Mouse (Mus musculus): Measurements from ENCODE around the gene Cmtm1. TPM values are rescaled to one million over a fixed set of nuclear protein-coding genes. Genes with fewer than 3 reads are reported as not detected.
"Not testable (repeated sequence)": the region's sequence is repeated elsewhere in the genome, so short reads cannot be mapped to it uniquely, and the experiment has no call there.

Gene Cmtm1
- polyA plus RNA-seq, 1 experiment: not detected

DNA sequence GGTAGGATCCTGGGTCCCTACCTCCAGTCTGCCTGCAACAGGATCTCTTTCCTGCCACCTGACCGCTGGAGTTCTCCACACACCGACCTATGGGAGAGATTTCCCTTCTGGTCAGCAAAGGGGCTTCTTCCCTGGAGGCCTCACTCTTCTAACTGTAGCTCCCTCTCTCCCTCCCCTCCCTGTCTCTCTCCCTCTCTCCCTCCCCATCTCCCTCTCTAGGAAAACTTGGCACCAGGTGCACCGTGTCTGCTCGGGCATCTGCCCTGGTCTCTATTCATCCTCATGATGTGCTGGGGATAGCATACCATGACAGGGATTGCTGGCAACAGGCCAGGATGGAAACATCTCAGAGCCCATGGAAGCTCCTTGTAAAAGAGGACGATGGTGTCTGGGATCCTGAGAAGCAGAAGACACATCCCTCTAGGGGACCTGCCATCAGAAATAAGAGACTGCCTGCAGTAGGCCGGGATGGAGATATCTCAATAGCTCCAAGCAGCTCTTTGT is 41.0 kb downstream of the Cmtm1 start:
- TF ChIP-seq POLR2A (IDR thresholded peaks at IDR 0.05; ENCODE audit: low read depth, low read length) (no peak), CTCF (IDR thresholded peaks at IDR 0.05; ENCODE audit: borderline replicate concordance, insufficient read depth, low read length) (no peak)
- Histone ChIP-seq H3K27ac (ENCODE audit: insufficient read depth, low read length) (no peak overlapping the region), H3K4me3 (ENCODE audit: insufficient read depth, low read length) (no peak overlapping the region), H3K4me1 (ENCODE audit: control insufficient read depth, insufficient read depth, low read length) (no peaks in the 10 kb centered on the region)

- Histone ChIP-seq H3K4me1 (ENCODE audit: control insufficient read depth, insufficient read depth, low read length) (no peaks in the 10 kb centered on the region), H3K27ac (ENCODE audit: insufficient read depth, low read length) (no peak overlapping the region), H3K4me3 (ENCODE audit: insufficient read depth, low read length) (no peak overlapping the region)
- TF ChIP-seq CTCF (IDR thresholded peaks at IDR 0.05; ENCODE audit: borderline replicate concordance, insufficient read depth, low read length): no peak
- TF ChIP-seq POLR2A (IDR thresholded peaks at IDR 0.05; ENCODE audit: low read depth, low read length): no peak
Measured at GRCm38 (mm10) chr8:104268368-104268767, 41.6 kb downstream of the Cmtm1 start.

- not testable (repeated sequence) for H3K27ac ChIP-seq (ENCODE audit: insufficient read depth, low read length); H3K4me3 ChIP-seq (ENCODE audit: insufficient read depth, low read length); H3K4me1 ChIP-seq (ENCODE audit: control insufficient read depth, insufficient read depth, low read length)
Measured at GRCm38 (mm10) chr8:104264271-104264935, 45.5 kb downstream of the Cmtm1 start.

DNA sequence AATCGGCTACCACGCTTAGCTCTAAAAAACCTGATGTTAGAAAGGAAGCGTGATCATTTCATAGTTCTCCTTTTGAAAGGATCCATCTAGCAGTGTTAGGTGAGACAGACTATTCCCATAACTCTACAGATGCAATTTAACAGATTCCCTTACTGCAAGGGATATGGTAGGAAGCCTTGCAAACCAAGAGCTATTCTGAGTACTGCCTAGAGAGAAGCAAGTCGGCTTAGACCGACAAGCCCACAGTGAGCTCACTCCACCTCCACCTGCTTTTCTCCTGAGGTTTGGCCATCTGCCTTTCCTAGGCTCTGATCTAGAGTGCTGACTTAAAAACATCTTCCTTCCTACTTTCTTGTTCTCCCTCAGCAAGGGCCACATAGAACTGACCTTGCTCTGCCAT is 48.1 kb downstream of the Cmtm1 start:
- not testable (repeated sequence) for H3K4me1 ChIP-seq (ENCODE audit: control insufficient read depth, insufficient read depth, low read length); H3K27ac ChIP-seq (ENCODE audit: insufficient read depth, low read length); H3K4me3 ChIP-seq (ENCODE audit: insufficient read depth, low read length)

DNA sequence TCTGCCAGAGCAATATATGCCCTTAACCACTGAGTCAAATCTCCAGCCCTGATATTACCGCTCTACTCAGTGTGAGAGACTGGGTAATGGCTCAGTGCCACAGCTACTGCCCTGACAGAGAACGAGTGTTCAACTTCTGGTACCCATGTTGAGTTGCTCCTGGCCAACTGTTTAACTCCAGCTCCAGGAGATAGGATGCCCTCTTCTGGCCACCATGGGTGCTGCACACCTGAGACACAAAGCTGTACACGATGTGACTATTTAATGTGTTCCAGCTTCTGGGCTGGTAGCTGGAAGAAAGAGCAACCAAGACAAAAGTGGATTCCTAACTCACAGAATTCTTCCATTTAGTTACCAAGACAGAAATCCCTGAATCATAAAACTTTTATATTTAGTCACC is 56.9 kb downstream of the Cmtm1 start:
- TF ChIP-seq CTCF (IDR thresholded peaks at IDR 0.05; ENCODE audit: borderline replicate concordance, insufficient read depth, low read length): no peak
- TF ChIP-seq POLR2A (IDR thresholded peaks at IDR 0.05; ENCODE audit: low read depth, low read length): no peak
- Histone ChIP-seq H3K4me1 (ENCODE audit: control insufficient read depth, insufficient read depth, low read length) (no peaks in the 10 kb centered on the region), H3K27ac (ENCODE audit: insufficient read depth, low read length) (no peak overlapping the region), H3K4me3 (ENCODE audit: insufficient read depth, low read length) (no peak overlapping the region)

- Histone ChIP-seq H3K4me1 (ENCODE audit: control insufficient read depth, insufficient read depth, low read length) (no peaks in the 10 kb centered on the region), H3K27ac (ENCODE audit: insufficient read depth, low read length) (no peak overlapping the region), H3K4me3 (ENCODE audit: insufficient read depth, low read length) (peak overlapping the region; percentile 77)
- TF ChIP-seq POLR2A (IDR thresholded peaks at IDR 0.05; ENCODE audit: low read depth, low read length): no peak
- TF ChIP-seq CTCF (IDR thresholded peaks at IDR 0.05; ENCODE audit: borderline replicate concordance, insufficient read depth, low read length): no peak
Measured at GRCm38 (mm10) chr8:104251461-104251860, 58.5 kb downstream of the Cmtm1 start.

- Histone ChIP-seq H3K27ac (ENCODE audit: insufficient read depth, low read length) (no peak within 1 kb of the TSS), H3K4me3 (ENCODE audit: insufficient read depth, low read length) (peak within 1 kb of the TSS; percentile 77), H3K4me1 (ENCODE audit: control insufficient read depth, insufficient read depth, low read length) (no peaks in the 10 kb centered on the region)
- TF ChIP-seq POLR2A (IDR thresholded peaks at IDR 0.05; ENCODE audit: low read depth, low read length) (peak; percentile 93), CTCF (IDR thresholded peaks at IDR 0.05; ENCODE audit: borderline replicate concordance, insufficient read depth, low read length) (no peak)
Measured at GRCm38 (mm10) chr8:104250439-104251367, 59.2 kb downstream of the Cmtm1 start, which contains the start of gene Cklf. Gene Cklf, plus strand, starts transcription at chr8:104250861.

- Histone ChIP-seq H3K4me1 (ENCODE audit: control insufficient read depth, insufficient read depth, low read length) (no peaks in the 10 kb centered on the region), H3K4me3 (ENCODE audit: insufficient read depth, low read length) (no peak overlapping the region), H3K27ac (ENCODE audit: insufficient read depth, low read length) (no peak overlapping the region)
- TF ChIP-seq CTCF (IDR thresholded peaks at IDR 0.05; ENCODE audit: borderline replicate concordance, insufficient read depth, low read length) (no peak), POLR2A (IDR thresholded peaks at IDR 0.05; ENCODE audit: low read depth, low read length) (no peak)
Measured at GRCm38 (mm10) chr8:104249442-104249996, 60.4 kb downstream of the Cmtm1 start.

- no peaks in the 10 kb centered on the region for H3K4me1 ChIP-seq (ENCODE audit: control insufficient read depth, insufficient read depth, low read length)
- no peak within 1 kb of the TSS for H3K27ac ChIP-seq (ENCODE audit: insufficient read depth, low read length)
- peak within 1 kb of the TSS; percentile 81 for H3K4me3 ChIP-seq (ENCODE audit: insufficient read depth, low read length)
- TF ChIP-seq POLR2A (IDR thresholded peaks at IDR 0.05; ENCODE audit: low read depth, low read length) (peak; percentile 86), CTCF (IDR thresholded peaks at IDR 0.05; ENCODE audit: borderline replicate concordance, insufficient read depth, low read length) (no peak)
Measured at GRCm38 (mm10) chr8:104248276-104248675, 61.7 kb downstream of the Cmtm1 start, which contains the start of gene Tk2. Gene Tk2, minus strand, starts transcription at chr8:104248558.

- H3K4me1 ChIP-seq (ENCODE audit: control insufficient read depth, insufficient read depth, low read length): no peaks in the 10 kb centered on the region
- H3K27ac ChIP-seq (ENCODE audit: insufficient read depth, low read length): no peak overlapping the region
- no peak for TF ChIP-seq CTCF (IDR thresholded peaks at IDR 0.05; ENCODE audit: borderline replicate concordance, insufficient read depth, low read length)
- TF ChIP-seq POLR2A (IDR thresholded peaks at IDR 0.05; ENCODE audit: low read depth, low read length): no peak
- peak overlapping the region; percentile 81 for H3K4me3 ChIP-seq (ENCODE audit: insufficient read depth, low read length)
Measured at GRCm38 (mm10) chr8:104247908-104248275, 62.1 kb downstream of the Cmtm1 start.
